Mouse (Mus musculus) stomach, postnatal 0 days (tissue): ENCODE measurements at regions not wholly inside any gene's neighbourhood (a gene's known extent, or its start where the extent isn't known, plus 50 kb on each side); places are given as distances from the start of the nearest gene placed in this dataset.

Experiments used
- CTCF ChIP-seq: IDR thresholded peaks from 2 replicates; pipeline ENCODE4 v1.5.1; 2016; ENCODE audit warnings: antibody characterized with exemption, low read depth, mild to moderate bottlenecking, moderate library complexity
- EP300 ChIP-seq: optimal IDR thresholded peaks from 2 replicates; pipeline ENCODE3; 2016; ENCODE audit warnings: antibody characterized with exemption

DNA sequence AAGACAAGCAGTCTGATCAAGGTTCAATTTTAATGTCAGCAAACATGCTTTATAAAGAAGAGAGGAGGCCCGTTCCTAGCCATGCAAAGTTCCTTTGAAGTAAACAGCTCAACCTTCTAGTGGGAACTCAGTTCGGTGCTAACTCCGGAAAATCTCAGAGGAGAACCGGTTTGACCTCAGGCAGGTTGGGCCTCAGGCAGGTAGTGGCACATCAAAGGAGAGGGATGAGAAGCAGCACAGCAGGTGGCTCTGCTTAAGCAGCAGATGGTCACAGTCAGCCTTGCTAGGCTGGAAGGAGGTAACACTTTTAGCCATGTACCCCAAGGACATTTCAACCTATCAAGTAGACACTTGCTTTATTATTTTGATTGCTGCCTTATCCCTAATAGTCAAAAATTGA lies 106.2 kb downstream of the Impad1 start:
- no peak for TF ChIP-seq CTCF
- TF ChIP-seq EP300, result no peak
